Mouse (Mus musculus): ENCODE measurements at regions not wholly inside any gene's neighbourhood (a gene's known extent, or its start where the extent isn't known, plus 50 kb on each side); places are given as distances from the start of the nearest gene placed in this dataset.

DNA sequence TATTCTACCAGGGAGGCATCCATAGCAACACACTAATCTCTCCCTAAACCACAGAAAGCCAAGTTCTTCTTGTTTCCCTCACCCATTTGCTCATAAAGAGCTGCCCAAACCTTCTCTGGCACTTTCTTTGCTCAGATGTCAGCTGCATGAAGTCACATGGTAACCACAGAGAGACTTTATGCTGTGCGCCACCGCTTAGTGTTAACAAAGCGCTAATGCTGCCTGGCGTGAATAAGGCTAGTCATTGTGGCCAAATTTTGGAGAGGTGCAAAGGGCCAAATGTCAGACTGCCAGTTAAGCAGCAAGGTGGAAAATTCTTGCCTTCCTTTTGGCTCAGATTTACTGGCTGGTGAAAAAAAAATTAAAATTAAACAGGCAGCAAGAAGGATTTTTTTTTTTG lies 302.3 kb downstream of the Osr1 start:
- WGBS: 77% methylated on average over 4 of the region's 4 CpGs

DNA sequence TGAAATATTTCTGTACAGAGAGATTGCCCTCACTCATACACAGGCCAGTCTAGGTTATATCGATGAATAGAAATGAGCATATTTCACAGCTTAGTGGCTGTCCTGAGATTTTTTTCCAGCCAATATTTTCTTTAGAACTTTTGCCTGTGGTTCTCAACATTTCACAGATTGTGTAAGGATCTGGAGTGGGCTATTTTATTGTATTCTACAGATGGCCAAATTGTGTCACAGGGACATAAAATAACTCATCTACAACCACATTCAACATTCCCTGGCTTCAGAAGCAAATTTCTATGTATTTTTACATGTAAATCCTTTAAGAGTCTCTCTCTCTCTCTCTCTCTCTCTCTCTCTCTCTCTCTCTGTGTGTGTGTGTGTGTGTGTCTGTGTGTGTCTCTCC lies 303.3 kb downstream of the Osr1 start:
- WGBS: 94% methylated on average over 1 of the region's 1 CpGs
- H3K4me3 ChIP-seq (ENCODE audit: insufficient read depth, low read depth, low read length): no peak overlapping the region
- no peak for TF ChIP-seq CTCF (IDR thresholded peaks at IDR 0.05; ENCODE audit: insufficient read depth, low read depth, low read length)
- no peak for TF ChIP-seq POLR2A (IDR thresholded peaks at IDR 0.05; ENCODE audit: insufficient read depth, low read depth, low read length)
- H3K27ac ChIP-seq (ENCODE audit: insufficient read depth, low read depth, low read length): no peak overlapping the region
- H3K4me1 ChIP-seq (ENCODE audit: control insufficient read depth, insufficient read depth, low read length): no peaks in the 10 kb centered on the region

More for the DNA sequence above, 302.3 kb downstream of the Osr1 start:
- Histone ChIP-seq H3K4me3 (ENCODE audit: insufficient read depth, low read depth, low read length) (no peak overlapping the region), H3K27ac (ENCODE audit: insufficient read depth, low read depth, low read length) (no peak overlapping the region), H3K4me1 (ENCODE audit: control insufficient read depth, insufficient read depth, low read length) (no peaks in the 10 kb centered on the region)
- TF ChIP-seq POLR2A (IDR thresholded peaks at IDR 0.05; ENCODE audit: insufficient read depth, low read depth, low read length) (no peak), CTCF (IDR thresholded peaks at IDR 0.05; ENCODE audit: insufficient read depth, low read depth, low read length) (no peak)

DNA sequence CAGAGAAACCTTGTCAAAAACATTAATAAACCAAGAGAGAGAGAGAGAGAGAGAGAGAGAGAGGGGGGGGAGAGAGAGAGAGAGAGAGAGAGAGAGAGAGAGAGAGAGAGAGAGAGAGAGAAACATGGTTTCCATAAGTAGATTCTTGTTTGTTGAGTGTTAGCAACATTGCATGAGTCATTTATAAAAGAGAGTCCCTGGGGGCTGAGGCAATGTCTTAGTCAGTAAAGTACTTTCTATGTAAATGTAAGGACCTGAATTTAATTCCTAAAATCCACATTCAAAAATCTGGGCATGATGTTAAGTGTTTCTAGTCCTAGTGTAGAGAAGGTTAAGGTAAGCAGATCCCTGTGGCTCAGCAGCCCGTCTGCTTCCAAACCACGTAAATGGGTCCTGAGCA lies 304.9 kb downstream of the Osr1 start:
- 93% methylated on average over 2 of the region's 2 CpGs for WGBS

GRCm38 (mm10) chr12:9881953-9882623 lies 312.2 kb downstream of the Osr1 start:
- no peak for TF ChIP-seq CTCF (IDR thresholded peaks at IDR 0.05; ENCODE audit: insufficient read depth, low read depth, low read length)
- TF ChIP-seq POLR2A (IDR thresholded peaks at IDR 0.05; ENCODE audit: insufficient read depth, low read depth, low read length): no peak
- 89% methylated on average over 2 of the region's 2 CpGs for WGBS
- no peaks in the 10 kb centered on the region for H3K4me1 ChIP-seq (ENCODE audit: control insufficient read depth, insufficient read depth, low read length)
- H3K4me3 ChIP-seq (ENCODE audit: insufficient read depth, low read depth, low read length): no peak overlapping the region
- no peak overlapping the region for H3K27ac ChIP-seq (ENCODE audit: insufficient read depth, low read depth, low read length)

More for the DNA sequence above, 304.9 kb downstream of the Osr1 start:
- Histone ChIP-seq H3K4me1 (ENCODE audit: control insufficient read depth, insufficient read depth, low read length) (no peaks in the 10 kb centered on the region), H3K27ac (ENCODE audit: insufficient read depth, low read depth, low read length) (no peak overlapping the region), H3K4me3 (ENCODE audit: insufficient read depth, low read depth, low read length) (no peak overlapping the region)
- TF ChIP-seq CTCF (IDR thresholded peaks at IDR 0.05; ENCODE audit: insufficient read depth, low read depth, low read length): no peak
- no peak for TF ChIP-seq POLR2A (IDR thresholded peaks at IDR 0.05; ENCODE audit: insufficient read depth, low read depth, low read length)

GRCm38 (mm10) chr12:9883037-9883730 lies 313.3 kb downstream of the Osr1 start:
- TF ChIP-seq POLR2A (IDR thresholded peaks at IDR 0.05; ENCODE audit: insufficient read depth, low read depth, low read length): no peak
- no peak for TF ChIP-seq CTCF (IDR thresholded peaks at IDR 0.05; ENCODE audit: insufficient read depth, low read depth, low read length)
- Histone ChIP-seq H3K4me1 (ENCODE audit: control insufficient read depth, insufficient read depth, low read length) (no peaks in the 10 kb centered on the region), H3K27ac (ENCODE audit: insufficient read depth, low read depth, low read length) (no peak overlapping the region), H3K4me3 (ENCODE audit: insufficient read depth, low read depth, low read length) (no peak overlapping the region)
- WGBS: 56% methylated on average over 1 of the region's 1 CpGs

DNA sequence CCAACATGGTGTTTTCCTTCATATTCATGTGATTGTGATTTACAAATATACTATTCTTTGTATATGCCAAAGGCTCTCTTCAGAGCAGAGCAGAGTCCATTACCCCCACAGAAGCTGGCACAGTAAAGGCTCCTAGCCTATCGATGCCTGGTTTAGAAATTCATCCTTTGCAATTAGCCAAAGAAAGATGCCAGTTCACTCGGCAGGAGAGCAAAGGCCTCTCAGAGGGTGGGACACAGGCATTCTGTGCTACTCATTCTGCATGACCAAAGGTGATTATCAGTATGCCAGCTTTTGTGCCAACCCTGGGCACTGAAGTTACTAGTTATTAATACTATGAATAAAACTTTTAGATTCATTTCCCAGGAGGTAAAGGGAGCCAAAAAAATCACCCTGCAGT lies 324.6 kb downstream of the Osr1 start:
- TF ChIP-seq CTCF (IDR thresholded peaks at IDR 0.05; ENCODE audit: insufficient read depth, low read depth, low read length) (no peak), POLR2A (IDR thresholded peaks at IDR 0.05; ENCODE audit: insufficient read depth, low read depth, low read length) (no peak)
- 27% methylated on average over 2 of the region's 2 CpGs for WGBS
- no peaks in the 10 kb centered on the region for H3K4me1 ChIP-seq (ENCODE audit: control insufficient read depth, insufficient read depth, low read length)
- H3K4me3 ChIP-seq (ENCODE audit: insufficient read depth, low read depth, low read length): no peak overlapping the region
- no peak overlapping the region for H3K27ac ChIP-seq (ENCODE audit: insufficient read depth, low read depth, low read length)

GRCm38 (mm10) chr12:9897980-9898379 lies 328.1 kb downstream of the Osr1 start:
- Histone ChIP-seq H3K27ac (ENCODE audit: insufficient read depth, low read depth, low read length) (no peak overlapping the region), H3K4me1 (ENCODE audit: control insufficient read depth, insufficient read depth, low read length) (no peaks in the 10 kb centered on the region), H3K4me3 (ENCODE audit: insufficient read depth, low read depth, low read length) (no peak overlapping the region)
- TF ChIP-seq POLR2A (IDR thresholded peaks at IDR 0.05; ENCODE audit: insufficient read depth, low read depth, low read length) (no peak), CTCF (IDR thresholded peaks at IDR 0.05; ENCODE audit: insufficient read depth, low read depth, low read length) (no peak)
- 89% methylated on average over 6 of the region's 6 CpGs for WGBS

DNA sequence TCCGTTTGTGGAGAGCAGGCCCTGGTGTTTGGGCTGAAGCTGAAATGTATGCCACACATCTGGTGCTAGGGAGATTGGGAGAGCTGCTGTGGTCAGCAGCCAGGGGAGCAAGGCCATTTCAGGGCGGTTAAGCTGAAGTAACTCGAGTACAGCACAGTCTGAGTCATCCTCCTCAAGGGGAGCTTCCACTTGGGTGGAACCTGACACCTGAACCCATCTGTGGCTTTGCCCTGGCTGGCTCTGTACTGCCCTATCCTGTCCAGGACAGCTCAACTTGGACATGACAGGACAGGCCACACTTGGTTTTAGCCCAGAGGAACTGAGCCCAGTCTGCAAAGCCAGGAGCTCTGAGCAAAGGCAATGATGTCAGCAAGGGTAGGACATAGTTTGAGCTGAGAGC lies 328.5 kb downstream of the Osr1 start:
- Histone ChIP-seq H3K27ac (ENCODE audit: insufficient read depth, low read depth, low read length) (no peak overlapping the region), H3K4me1 (ENCODE audit: control insufficient read depth, insufficient read depth, low read length) (no peaks in the 10 kb centered on the region)
- WGBS: 55% methylated on average over 3 of the region's 3 CpGs

GRCm38 (mm10) chr12:9901948-9902347 lies 332.0 kb downstream of the Osr1 start:
- Histone ChIP-seq H3K4me1 (ENCODE audit: control insufficient read depth, insufficient read depth, low read length) (no peaks in the 10 kb centered on the region), H3K4me3 (ENCODE audit: insufficient read depth, low read depth, low read length) (no peak overlapping the region), H3K27ac (ENCODE audit: insufficient read depth, low read depth, low read length) (no peak overlapping the region)
- 84% methylated on average over 2 of the region's 2 CpGs for WGBS
- TF ChIP-seq POLR2A (IDR thresholded peaks at IDR 0.05; ENCODE audit: insufficient read depth, low read depth, low read length): no peak
- TF ChIP-seq CTCF (IDR thresholded peaks at IDR 0.05; ENCODE audit: insufficient read depth, low read depth, low read length): no peak

More for the DNA sequence above, 328.5 kb downstream of the Osr1 start:
- TF ChIP-seq POLR2A (IDR thresholded peaks at IDR 0.05; ENCODE audit: insufficient read depth, low read depth, low read length): no peak
- no peak for TF ChIP-seq CTCF (IDR thresholded peaks at IDR 0.05; ENCODE audit: insufficient read depth, low read depth, low read length)
- H3K4me3 ChIP-seq (ENCODE audit: insufficient read depth, low read depth, low read length): no peak overlapping the region

Data from olfactory bulb, adult 2 months (tissue).